Mouse (Mus musculus) forebrain, embryonic 10.5 days (tissue): ENCODE measurements around the gene Smco2. TPM values are rescaled to one million over a fixed set of nuclear protein-coding genes. Genes with fewer than 3 reads are reported as not detected.

Source experiments
- DNase-seq: peaks from one replicate; pipeline ENCODE4 v3.0.0-alpha.2; 2017; ENCODE audit warnings: low spot score; ENCODE audit errors: extremely low spot score
- H3K27ac ChIP-seq: fragments of 300-500 bp; sonication (generic); 2 replicates; pipeline ENCODE4 v1.5.1; 2016; ENCODE audit warnings: mild to moderate bottlenecking
- H3K27me3 ChIP-seq: fragments of 300-500 bp; sonication (generic); 2 replicates; pipeline ENCODE4 v1.6.1; 2016; ENCODE audit warnings: mild to moderate bottlenecking; ENCODE audit not compliant: poor library complexity, severe bottlenecking
- H3K36me3 ChIP-seq: fragments of 300-500 bp; sonication (generic); replicated peaks from 2 replicates; pipeline ENCODE4 v1.6.1; 2016; ENCODE audit warnings: mild to moderate bottlenecking, moderate library complexity
- H3K4me1 ChIP-seq: fragments of 300-500 bp; sonication (generic); 2 replicates; pipeline ENCODE4 v1.6.1; 2016
- H3K4me3 ChIP-seq: fragments of 300-500 bp; sonication (generic); 2 replicates; pipeline ENCODE4 v1.5.1; 2016; ENCODE audit warnings: mild to moderate bottlenecking, moderate library complexity
- H3K9me3 ChIP-seq: fragments of 300-500 bp; sonication (generic); 2 replicates; pipeline ENCODE4 v1.6.1; 2016; ENCODE audit warnings: mild to moderate bottlenecking, moderate library complexity
- WGBS: fragments of 180-500 bp; shearing (Covaris S2); methylation state at CpG from one replicate; pipeline ENCODE4 v1.1.7; 2016; 5-methylcytosine and 5-hydroxymethylcytosine counted together
- polyA plus RNA-seq: library from polyadenylated mRNA; unstranded; fragments of >200 nt; fragmentation: Nextera tagmentation; extraction: Ambion mirVana; gene quantifications from 2 replicates; pipeline ENCODE4 v1.2.1, GENCODE M21; 2016

The Smco2 gene
- polyA plus RNA-seq, 1 experiment from 2014 or later, result not detected

GRCm38 (mm10) chr6:146887958-146888659 lies 38.2 kb downstream of the Smco2 start, which contains the start of gene Ppfibp1:
Gene Ppfibp1 (plus strand): TSS chr6:146888487.
- Histone ChIP-seq H3K4me3 (peak within 1 kb of the TSS; percentile 83), H3K27ac (peak within 1 kb of the TSS; percentile 92), H3K9me3 (no peaks in the 10 kb centered on the region), H3K36me3 (no peaks in the 10 kb centered on the region), H3K27me3 (no peaks in the 10 kb centered on the region), H3K4me1 (peaks cover 66% of the 10 kb centered on the region)
- WGBS, result under 1% methylated on average over 77 of the region's 80 CpGs
- peak; percentile 87 for DNase-seq

- Histone ChIP-seq H3K9me3 (no peaks in the 10 kb centered on the region), H3K4me3 (peak overlapping the region; percentile 83), H3K4me1 (peaks cover 66% of the 10 kb centered on the region), H3K27ac (peak overlapping the region; percentile 92), H3K36me3 (no peaks in the 10 kb centered on the region), H3K27me3 (no peaks in the 10 kb centered on the region)
- DNase-seq, result no peak
- 7% methylated on average over 26 of the region's 26 CpGs for WGBS
Observed at GRCm38 (mm10) chr6:146888660-146889490, 39.0 kb downstream of the Smco2 start.

GRCm38 (mm10) chr6:146890215-146890614 lies 40.3 kb downstream of the Smco2 start:
- Histone ChIP-seq H3K4me3 (peak overlapping the region; percentile 15; the same call in 1 of the 2 replicates), H3K27me3 (no peaks in the 10 kb centered on the region), H3K4me1 (peaks cover 57% of the 10 kb centered on the region), H3K9me3 (no peaks in the 10 kb centered on the region), H3K36me3 (no peaks in the 10 kb centered on the region), H3K27ac (0 out of 2 replicates have a peak overlapping the region, but pooled peaks have one; percentile 40)
- no peak for DNase-seq
- WGBS, result 48% methylated on average over 2 of the region's 2 CpGs

- Histone ChIP-seq H3K4me3 (peak overlapping the region; percentile 15), H3K36me3 (no peaks in the 10 kb centered on the region), H3K9me3 (no peaks in the 10 kb centered on the region), H3K4me1 (peaks cover 53% of the 10 kb centered on the region), H3K27me3 (no peaks in the 10 kb centered on the region), H3K27ac (0 out of 2 replicates have a peak overlapping the region, but pooled peaks have one; percentile 40)
- DNase-seq, result no peak
Observed at GRCm38 (mm10) chr6:146890633-146891032, 40.7 kb downstream of the Smco2 start.

GRCm38 (mm10) chr6:146893890-146894289 lies 44.0 kb downstream of the Smco2 start:
- no peaks in the 10 kb centered on the region for H3K9me3 ChIP-seq

GRCm38 (mm10) chr6:146898709-146899108 lies 48.8 kb downstream of the Smco2 start:
- Histone ChIP-seq H3K4me1 (peaks cover 8% of the 10 kb centered on the region), H3K27me3 (no peaks in the 10 kb centered on the region), H3K36me3 (0 out of 2 replicates have a peak, but pooled peaks cover 10% of the 10 kb centered on the region), H3K4me3 (no peak overlapping the region), H3K27ac (no peak overlapping the region), H3K9me3 (no peaks in the 10 kb centered on the region)
- WGBS, result 81% methylated on average over 6 of the region's 6 CpGs
- no peak for DNase-seq

More at GRCm38 (mm10) chr6:146893890-146894289, 44.0 kb downstream of the Smco2 start:
- Histone ChIP-seq H3K4me1 (peaks cover 31% of the 10 kb centered on the region), H3K27me3 (no peaks in the 10 kb centered on the region), H3K4me3 (no peak overlapping the region), H3K36me3 (no peaks in the 10 kb centered on the region), H3K27ac (no peak overlapping the region)
- WGBS, result 85% methylated on average over 2 of the region's 2 CpGs
- no peak for DNase-seq

GRCm38 (mm10) chr6:146899647-146900046 lies 49.7 kb downstream of the Smco2 start:
- Histone ChIP-seq H3K27ac (no peak overlapping the region), H3K9me3 (no peaks in the 10 kb centered on the region), H3K4me3 (no peak overlapping the region), H3K27me3 (no peaks in the 10 kb centered on the region), H3K36me3 (0 out of 2 replicates have a peak, but pooled peaks cover 10% of the 10 kb centered on the region), H3K4me1 (peaks cover 8% of the 10 kb centered on the region)
- DNase-seq, result no peak
- 89% methylated on average over 2 of the region's 2 CpGs for WGBS

GRCm38 (mm10) chr6:146901929-146902328 lies 52.0 kb downstream of the Smco2 start:
- H3K36me3 ChIP-seq, result 0 out of 2 replicates have a peak, but pooled peaks cover 10% of the 10 kb centered on the region
- no peak for DNase-seq
- no peak overlapping the region for H3K27ac ChIP-seq
- 95% methylated on average over 4 of the region's 4 CpGs for WGBS
- H3K27me3 ChIP-seq, result no peaks in the 10 kb centered on the region
- no peak overlapping the region for H3K4me3 ChIP-seq
- H3K9me3 ChIP-seq, result no peaks in the 10 kb centered on the region
- H3K4me1 ChIP-seq, result peaks cover 8% of the 10 kb centered on the region

- Histone ChIP-seq H3K27ac (no peak overlapping the region), H3K27me3 (no peaks in the 10 kb centered on the region), H3K36me3 (0 out of 2 replicates have a peak, but pooled peaks cover 10% of the 10 kb centered on the region), H3K9me3 (no peaks in the 10 kb centered on the region), H3K4me1 (peaks cover 6% of the 10 kb centered on the region), H3K4me3 (no peak overlapping the region)
- no peak for DNase-seq
- WGBS, result 86% methylated on average over 2 of the region's 2 CpGs
Observed at GRCm38 (mm10) chr6:146903632-146904031, 53.7 kb downstream of the Smco2 start.

GRCm38 (mm10) chr6:146904707-146905106 lies 54.8 kb downstream of the Smco2 start:
- Histone ChIP-seq H3K27me3 (no peaks in the 10 kb centered on the region), H3K36me3 (0 out of 2 replicates have a peak, but pooled peaks cover 10% of the 10 kb centered on the region), H3K4me3 (no peak overlapping the region), H3K9me3 (no peaks in the 10 kb centered on the region), H3K27ac (no peak overlapping the region), H3K4me1 (no peaks in the 10 kb centered on the region)
- DNase-seq, result no peak
- WGBS, result 86% methylated on average over 3 of the region's 3 CpGs

- Histone ChIP-seq H3K4me3 (no peak overlapping the region), H3K27me3 (no peaks in the 10 kb centered on the region), H3K36me3 (0 out of 2 replicates have a peak, but pooled peaks cover 5% of the 10 kb centered on the region), H3K27ac (no peak overlapping the region), H3K4me1 (no peaks in the 10 kb centered on the region), H3K9me3 (no peaks in the 10 kb centered on the region)
- WGBS, result 88% methylated on average over 3 of the region's 3 CpGs
- no peak for DNase-seq
Observed at GRCm38 (mm10) chr6:146906000-146906786, 56.3 kb downstream of the Smco2 start.

GRCm38 (mm10) chr6:146907061-146907794 lies 57.3 kb downstream of the Smco2 start:
- no peak for DNase-seq
- 88% methylated on average over 5 of the region's 5 CpGs for WGBS
- Histone ChIP-seq H3K4me3 (no peak overlapping the region), H3K36me3 (no peaks in the 10 kb centered on the region), H3K4me1 (peaks cover 7% of the 10 kb centered on the region), H3K9me3 (no peaks in the 10 kb centered on the region), H3K27me3 (no peaks in the 10 kb centered on the region), H3K27ac (no peak overlapping the region)
